Mouse (Mus musculus) liver, postnatal 0 days (tissue): ENCODE measurements at regions not wholly inside any gene's neighbourhood (a gene's known extent, or its start where the extent isn't known, plus 50 kb on each side); places are given as distances from the start of the nearest gene placed in this dataset.

Experiments used
- CTCF ChIP-seq: sonication (generic); IDR thresholded peaks from 2 replicates; pipeline ENCODE4 v1.5.1; 2016; ENCODE audit warnings: antibody characterized with exemption, low read depth
- EP300 ChIP-seq: IDR thresholded peaks from 2 replicates; pipeline ENCODE4 v1.6.1; 2016; ENCODE audit warnings: antibody characterized with exemption, low read depth, mild to moderate bottlenecking

GRCm38 (mm10) chr5:76065789-76066188, 74.3 kb upstream of the Srd5a3 start:
- TF ChIP-seq CTCF (no peak), EP300 (no peak)
